Mouse (Mus musculus): ENCODE results near the gene Hist1h1t. TPM values are rescaled to one million over a fixed set of nuclear protein-coding genes. Genes with fewer than 3 reads are reported as not detected.
A peak's percentile ranks its signal among the peaks of the same experiment; 100 is the strongest.
"Not testable (repeated sequence)": the region's sequence is repeated elsewhere in the genome, so short reads cannot be mapped to it uniquely, and the experiment has no call there.

Hist1h1t gene
- polyA plus RNA-seq, 1 experiment, result 0.62 TPM

DNA sequence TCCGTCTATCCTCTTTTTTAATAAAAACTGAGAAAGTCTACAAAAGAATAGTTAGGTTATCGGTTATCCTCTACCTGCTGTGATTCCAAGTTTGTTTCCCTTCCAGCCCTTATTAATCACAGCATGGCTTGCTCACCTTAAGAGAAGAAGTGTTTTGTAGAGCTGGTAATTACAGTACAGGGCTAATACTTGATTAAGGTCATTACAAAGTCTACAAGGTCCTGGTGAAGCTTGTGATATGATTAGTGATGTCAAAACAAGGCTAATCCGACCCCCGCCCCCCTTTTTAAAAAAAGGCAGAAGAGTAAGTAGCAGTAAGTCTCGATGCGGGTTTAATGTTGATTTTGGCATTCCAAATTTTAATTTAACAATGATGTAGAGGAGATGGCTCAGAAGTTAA lies 3.4 kb downstream of the Hist1h1t start:
- peak overlapping the region; percentile 63 for H3K27ac ChIP-seq (ENCODE audit: insufficient read depth, low read depth, low read length)
- TF ChIP-seq CTCF (IDR thresholded peaks at IDR 0.05; ENCODE audit: low read depth, low read length) (no peak), POLR2A (IDR thresholded peaks at IDR 0.05; ENCODE audit: borderline replicate concordance, low read depth, low read length) (no peak)
- H3K4me1 ChIP-seq (ENCODE audit: control insufficient read depth, insufficient read depth, low read length), result peaks cover 24% of the 10 kb centered on the region
- H3K4me3 ChIP-seq (ENCODE audit: insufficient read depth, low read length), result no peak overlapping the region

DNA sequence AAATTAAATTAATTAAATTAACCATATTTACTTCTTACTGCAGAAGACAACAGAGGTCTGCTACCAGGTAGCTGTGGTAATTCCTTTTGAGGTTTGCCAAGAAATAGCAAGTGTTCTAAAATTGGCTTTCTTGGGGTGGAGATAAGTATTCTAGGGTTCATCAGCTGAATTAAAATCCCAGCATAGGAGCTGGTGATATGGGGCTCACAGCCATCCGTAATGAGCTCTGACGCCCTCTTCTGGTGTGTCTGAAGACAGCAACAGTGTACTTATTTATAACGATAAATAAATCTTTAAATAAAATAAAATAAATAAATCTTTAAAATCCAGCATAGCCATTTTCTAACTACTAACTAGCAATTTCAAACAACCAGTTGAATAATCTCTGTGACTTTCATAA lies 4.2 kb downstream of the Hist1h1t start:
- Histone ChIP-seq H3K4me1 (ENCODE audit: control insufficient read depth, insufficient read depth, low read length) (peaks cover 26% of the 10 kb centered on the region), H3K27ac (ENCODE audit: insufficient read depth, low read depth, low read length) (no peak overlapping the region), H3K4me3 (ENCODE audit: insufficient read depth, low read length) (no peak overlapping the region)
- TF ChIP-seq CTCF (IDR thresholded peaks at IDR 0.05; ENCODE audit: low read depth, low read length) (no peak), POLR2A (IDR thresholded peaks at IDR 0.05; ENCODE audit: borderline replicate concordance, low read depth, low read length) (no peak)

DNA sequence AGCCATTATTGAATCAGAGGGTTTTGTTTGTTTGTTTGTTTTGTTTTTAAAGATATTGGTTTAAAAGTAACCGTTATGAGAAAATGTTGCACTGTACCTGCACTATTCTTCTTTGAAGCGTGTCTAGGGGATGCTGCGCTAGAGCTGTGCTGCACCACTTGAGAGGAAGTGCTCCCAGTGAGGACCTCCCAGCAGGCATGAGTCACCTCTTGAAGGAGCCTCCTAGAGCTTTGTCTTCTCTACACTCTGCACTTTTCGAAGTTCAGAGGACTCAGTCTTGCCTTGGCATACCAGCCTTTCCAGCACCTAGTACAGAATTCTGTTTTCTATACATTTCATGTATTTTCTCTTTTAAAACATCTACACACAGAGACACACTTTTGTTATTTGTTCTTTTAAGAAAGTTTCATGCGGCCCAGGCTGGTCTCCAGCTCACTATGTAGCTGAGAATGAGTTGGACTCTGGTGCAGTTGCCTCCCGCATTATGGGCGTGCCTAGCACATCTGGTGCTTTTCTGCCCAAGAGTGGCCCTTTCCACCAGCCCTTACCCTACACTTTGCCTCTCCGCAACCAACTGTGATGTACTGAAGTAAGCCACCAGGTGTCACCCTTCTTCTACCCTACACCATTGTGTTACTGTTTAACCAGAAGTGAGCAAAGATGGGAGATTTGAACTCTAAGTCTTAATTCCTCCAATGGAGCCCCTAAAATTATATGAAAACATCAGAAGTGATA lies 5.3 kb downstream of the Hist1h1t start:
- Histone ChIP-seq H3K27ac (ENCODE audit: insufficient read depth, low read depth, low read length) (peak overlapping the region; percentile 5; the same call in 1 of the 2 replicates), H3K4me3 (ENCODE audit: insufficient read depth, low read length) (no peak overlapping the region), H3K4me1 (ENCODE audit: control insufficient read depth, insufficient read depth, low read length) (peaks cover 37% of the 10 kb centered on the region)
- TF ChIP-seq POLR2A (IDR thresholded peaks at IDR 0.05; ENCODE audit: borderline replicate concordance, low read depth, low read length), result no peak
- peak; percentile 75 for TF ChIP-seq CTCF (IDR thresholded peaks at IDR 0.05; ENCODE audit: low read depth, low read length)

DNA sequence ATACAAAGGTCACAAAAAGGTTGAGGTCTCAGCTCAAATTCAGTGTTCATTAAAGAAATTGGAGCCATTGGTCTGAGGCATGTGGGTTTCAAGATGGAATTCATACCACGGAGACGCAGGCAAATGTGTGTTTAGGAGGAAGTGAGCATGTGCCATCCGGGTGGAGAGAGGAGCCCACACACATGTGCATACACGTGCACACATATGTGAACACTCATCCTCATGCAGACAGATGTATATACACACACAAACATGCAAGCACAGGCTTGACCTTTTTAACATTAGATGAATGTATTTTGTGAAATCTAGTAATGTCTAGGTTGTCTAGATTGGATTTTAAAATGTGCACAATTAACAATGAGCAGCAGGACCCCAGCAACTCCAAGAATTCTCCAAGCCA lies 6.6 kb downstream of the Hist1h1t start:
- Histone ChIP-seq H3K27ac (ENCODE audit: insufficient read depth, low read depth, low read length) (peak overlapping the region; percentile 73), H3K4me3 (ENCODE audit: insufficient read depth, low read length) (no peak overlapping the region), H3K4me1 (ENCODE audit: control insufficient read depth, insufficient read depth, low read length) (peaks cover 42% of the 10 kb centered on the region)
- TF ChIP-seq POLR2A (IDR thresholded peaks at IDR 0.05; ENCODE audit: borderline replicate concordance, low read depth, low read length) (no peak), CTCF (IDR thresholded peaks at IDR 0.05; ENCODE audit: low read depth, low read length) (no peak)

DNA sequence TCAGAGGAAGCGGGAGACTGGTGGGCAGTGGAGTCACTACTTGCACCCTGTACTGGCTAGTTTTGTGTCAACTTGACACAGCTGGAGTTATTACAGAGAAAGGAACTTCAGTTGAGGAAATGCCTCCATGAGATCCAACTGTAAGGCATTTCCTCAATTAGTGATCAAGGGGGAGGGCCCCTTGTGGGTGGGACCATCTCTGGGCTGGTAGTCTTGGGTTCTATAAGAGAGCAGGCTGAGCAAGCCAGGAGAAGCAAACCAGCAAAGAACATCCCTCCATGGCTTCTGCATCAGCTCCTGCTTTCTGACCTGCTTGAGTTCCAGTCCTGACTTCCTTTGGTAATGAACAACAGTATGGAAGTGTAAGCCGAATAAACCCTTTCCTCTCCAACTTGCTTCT lies 7.2 kb downstream of the Hist1h1t start:
- H3K4me3 ChIP-seq (ENCODE audit: insufficient read depth, low read length), result not testable (repeated sequence)
- H3K27ac ChIP-seq (ENCODE audit: insufficient read depth, low read depth, low read length), result peak overlapping the region; percentile 73
- peaks cover 42% of the 10 kb centered on the region for H3K4me1 ChIP-seq (ENCODE audit: control insufficient read depth, insufficient read depth, low read length)

DNA sequence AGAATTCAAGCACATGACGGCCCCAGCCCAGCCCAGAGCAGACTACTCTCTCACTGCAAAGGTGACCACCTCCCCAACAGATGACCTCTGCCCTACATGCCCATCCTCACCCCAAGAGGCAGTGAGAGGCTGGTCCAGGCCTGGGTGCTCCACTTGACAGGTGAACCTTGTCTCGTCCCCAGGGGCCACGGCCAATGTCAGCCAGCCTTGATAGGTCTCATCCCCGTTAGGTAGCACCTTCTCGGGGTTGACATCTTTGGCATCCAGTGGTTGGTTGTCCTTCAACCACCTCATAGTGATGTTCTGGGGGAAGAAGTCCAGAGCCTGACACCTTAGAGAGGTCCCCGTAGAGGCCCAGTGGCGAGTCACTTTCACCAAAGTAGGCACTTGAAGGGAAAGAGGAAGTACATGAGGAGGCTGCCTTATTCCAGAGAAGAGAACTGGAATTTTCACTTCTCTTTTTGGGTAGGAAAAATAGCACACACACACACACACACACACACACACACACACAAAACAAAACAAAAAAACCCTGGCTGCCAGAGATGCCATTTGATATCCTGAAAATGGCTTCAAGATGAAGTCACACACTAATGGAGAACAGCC lies 10.2 kb downstream of the Hist1h1t start:
- Histone ChIP-seq H3K4me3 (ENCODE audit: insufficient read depth, low read length) (no peak overlapping the region), H3K4me1 (ENCODE audit: control insufficient read depth, insufficient read depth, low read length) (peaks cover 54% of the 10 kb centered on the region), H3K27ac (ENCODE audit: insufficient read depth, low read depth, low read length) (peak overlapping the region; percentile 77)
- TF ChIP-seq CTCF (IDR thresholded peaks at IDR 0.05; ENCODE audit: low read depth, low read length), result no peak
- no peak for TF ChIP-seq POLR2A (IDR thresholded peaks at IDR 0.05; ENCODE audit: borderline replicate concordance, low read depth, low read length)

DNA sequence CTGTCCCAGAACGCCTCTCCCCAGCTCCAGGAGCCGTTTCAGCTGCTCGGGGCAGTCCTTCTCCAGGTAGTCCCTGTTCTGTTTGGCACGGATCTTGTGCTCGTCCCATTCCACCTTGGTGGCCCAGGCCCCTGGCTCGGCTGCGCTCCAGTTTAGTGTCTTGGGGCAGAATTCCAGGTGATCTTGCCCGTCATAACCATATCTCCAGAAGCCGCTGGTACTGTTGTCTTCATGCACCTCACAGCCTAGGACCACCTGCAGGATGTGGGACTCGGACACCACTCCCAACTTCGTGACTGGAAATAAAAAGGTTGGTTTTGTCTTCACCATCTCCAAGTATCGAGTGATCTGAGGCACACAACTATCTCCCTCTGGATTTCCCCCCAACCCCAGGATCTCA lies 11.2 kb downstream of the Hist1h1t start:
- Histone ChIP-seq H3K4me1 (ENCODE audit: control insufficient read depth, insufficient read depth, low read length) (peaks cover 60% of the 10 kb centered on the region), H3K4me3 (ENCODE audit: insufficient read depth, low read length) (no peak overlapping the region), H3K27ac (ENCODE audit: insufficient read depth, low read depth, low read length) (peak overlapping the region; percentile 77)
- TF ChIP-seq CTCF (IDR thresholded peaks at IDR 0.05; ENCODE audit: low read depth, low read length) (no peak), POLR2A (IDR thresholded peaks at IDR 0.05; ENCODE audit: borderline replicate concordance, low read depth, low read length) (no peak)

DNA sequence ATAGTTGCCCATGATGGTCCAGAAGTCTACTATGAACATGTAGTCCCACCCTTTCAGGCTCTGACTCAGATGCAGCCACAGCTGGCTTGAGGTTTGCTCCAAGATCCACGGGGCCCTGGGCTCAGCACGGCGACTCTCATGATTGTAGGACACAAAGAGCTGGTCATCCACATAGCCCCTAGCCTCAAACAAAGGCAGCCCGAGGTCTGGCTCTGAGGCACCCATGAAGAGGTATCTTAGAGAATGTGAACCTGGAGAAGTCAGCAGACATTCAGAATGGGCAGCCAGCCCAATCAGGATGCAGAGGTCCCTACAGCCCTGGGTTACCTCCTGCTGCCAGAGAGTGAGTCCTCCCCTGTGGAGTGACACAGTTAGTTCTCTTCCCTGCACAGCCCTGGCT lies 12.4 kb downstream of the Hist1h1t start:
- no peak overlapping the region for H3K27ac ChIP-seq (ENCODE audit: insufficient read depth, low read depth, low read length)
- no peak overlapping the region for H3K4me3 ChIP-seq (ENCODE audit: insufficient read depth, low read length)
- TF ChIP-seq CTCF (IDR thresholded peaks at IDR 0.05; ENCODE audit: low read depth, low read length) (no peak), POLR2A (IDR thresholded peaks at IDR 0.05; ENCODE audit: borderline replicate concordance, low read depth, low read length) (no peak)
- peaks cover 57% of the 10 kb centered on the region for H3K4me1 ChIP-seq (ENCODE audit: control insufficient read depth, insufficient read depth, low read length)

DNA sequence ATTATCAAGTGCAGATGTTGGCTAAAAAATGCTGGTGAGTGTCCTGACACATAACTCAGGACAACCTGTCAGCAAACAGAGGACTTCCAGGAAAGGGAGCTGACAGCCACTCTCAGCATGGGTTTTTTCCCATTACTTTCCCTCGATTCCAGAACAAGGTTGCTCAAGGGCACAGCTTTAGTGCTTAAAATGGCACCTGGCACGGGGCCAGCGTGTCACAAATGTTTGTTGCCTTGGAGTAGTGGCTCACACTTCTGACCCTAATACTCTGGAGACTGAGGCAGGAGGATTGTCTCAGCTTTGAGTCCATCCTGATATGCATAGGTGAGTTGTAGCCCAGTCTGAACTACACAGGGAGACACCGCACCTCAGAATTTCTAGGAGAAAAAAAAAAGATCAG lies 13.0 kb downstream of the Hist1h1t start:
- Histone ChIP-seq H3K4me3 (ENCODE audit: insufficient read depth, low read length) (no peak overlapping the region), H3K27ac (ENCODE audit: insufficient read depth, low read depth, low read length) (no peak overlapping the region), H3K4me1 (ENCODE audit: control insufficient read depth, insufficient read depth, low read length) (peaks cover 56% of the 10 kb centered on the region)
- TF ChIP-seq POLR2A (IDR thresholded peaks at IDR 0.05; ENCODE audit: borderline replicate concordance, low read depth, low read length) (no peak), CTCF (IDR thresholded peaks at IDR 0.05; ENCODE audit: low read depth, low read length) (no peak)

DNA sequence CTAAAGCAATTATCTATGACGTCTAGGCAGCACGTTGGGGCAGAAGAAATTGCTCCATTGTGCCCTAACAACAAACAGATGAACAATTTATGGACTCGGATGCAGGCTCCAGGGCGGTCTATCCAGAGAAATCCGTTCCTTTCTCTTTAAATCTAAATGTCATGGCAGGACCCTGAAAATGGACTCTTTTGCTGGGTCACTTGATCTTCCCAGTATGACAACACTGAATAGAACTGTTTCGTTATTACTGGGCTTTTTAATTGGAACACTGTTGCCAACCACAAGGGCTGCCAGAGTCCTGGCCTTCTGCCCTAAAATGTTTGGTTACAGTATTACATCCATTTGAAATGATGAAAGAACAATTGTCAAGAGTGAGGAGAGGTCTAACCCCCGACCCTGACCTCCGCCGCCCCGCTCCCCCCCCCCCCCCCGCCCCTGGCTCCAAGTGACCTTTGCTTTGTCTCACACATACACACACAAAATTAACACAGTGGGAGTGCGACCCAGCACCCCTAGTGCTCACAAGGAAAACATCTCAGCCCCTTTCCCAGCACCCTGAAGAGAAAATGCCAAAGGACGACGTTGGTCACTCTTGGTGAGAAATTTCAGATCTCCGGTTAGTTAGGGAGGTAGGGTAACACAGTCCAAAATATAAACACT lies 14.2 kb downstream of the Hist1h1t start:
- peak overlapping the region; percentile 84 for H3K4me3 ChIP-seq (ENCODE audit: insufficient read depth, low read length)
- H3K27ac ChIP-seq (ENCODE audit: insufficient read depth, low read depth, low read length), result peak overlapping the region; percentile 87
- TF ChIP-seq CTCF (IDR thresholded peaks at IDR 0.05; ENCODE audit: low read depth, low read length) (no peak; the same call in 1 of the 2 replicates), POLR2A (IDR thresholded peaks at IDR 0.05; ENCODE audit: borderline replicate concordance, low read depth, low read length) (no peak)
- H3K4me1 ChIP-seq (ENCODE audit: control insufficient read depth, insufficient read depth, low read length), result peaks cover 54% of the 10 kb centered on the region

Measured in bone marrow macrophage, adult 2 months (primary cell).